Mouse (Mus musculus): Measurements from ENCODE around the gene Kif14. TPM values are rescaled to one million over a fixed set of nuclear protein-coding genes. Genes with fewer than 3 reads are reported as not detected.

Kif14 gene
- total RNA-seq (2012; rRNA removed) (6.5 and 9.5 TPM in 2 replicates), polyA plus RNA-seq (2012; ENCODE audit: insufficient read depth in 1 of 2, insufficient read length in 2 of 2, low read depth in 1 of 2, low replicate concordance in 2 of 2, missing spikeins in 1 of 2) (10 to 100 TPM in 1 of 2 experiments, not detected in 1; 15.8 TPM)

- Histone ChIP-seq H3K79me2 (ENCODE audit: control insufficient read depth, insufficient read depth, low read length, poor library complexity) (peaks cover 23% of the 10 kb centered on the region), H3K9me3 (replicated peaks; ENCODE audit: insufficient read depth, low read length) (no peaks in the 10 kb centered on the region), H3K4me3 (ENCODE audit: control insufficient read depth in 1 of 2, insufficient read depth in 1 of 2, low read depth in 2 of 2, low read length in 2 of 2) (peak within 1 kb of the TSS; percentile 79 to 98), H3K27me3 (ENCODE audit: control insufficient read depth in 1 of 2, insufficient read depth in 2 of 2, low read length in 2 of 2) (no peaks in the 10 kb centered on the region), H3K36me3 (ENCODE audit: control insufficient read depth in 1 of 2, insufficient read depth in 2 of 2, low read length in 2 of 2) (peaks cover 7 to 13% of the 10 kb centered on the region in 2 experiments), H3K9ac (ENCODE audit: control insufficient read depth, low read depth, low read length, poor library complexity, severe bottlenecking) (peak within 1 kb of the TSS; percentile 97), H3K27ac (ENCODE audit: control insufficient read depth, low read depth, low read length) (peak within 1 kb of the TSS; percentile 62), H3K4me1 (ENCODE audit: control insufficient read depth in 1 of 2, insufficient read depth in 2 of 2, low read length in 2 of 2) (peaks cover 4 to 11% of the 10 kb centered on the region in 2 experiments)
- DNase-seq (ENCODE audit: low read depth, low spot score): peak; percentile 98
- TF ChIP-seq CHD2 (IDR thresholded peaks at IDR 0.05; ENCODE audit: low read length) (peak; percentile 82), ELF1 (IDR thresholded peaks at IDR 0.05; ENCODE audit: low read depth, low read length) (peak; percentile 93), MYB (IDR thresholded peaks at IDR 0.05; ENCODE audit: low read depth, low read length) (no peak), SIN3A (IDR thresholded peaks at IDR 0.05; ENCODE audit: low read length) (peak; percentile 68), USF1 (IDR thresholded peaks at IDR 0.05; ENCODE audit: low read depth, low read length) (no peak), MEF2A (IDR thresholded peaks at IDR 0.05; ENCODE audit: extremely low read depth, insufficient replicate concordance, low read depth, low read length, poor library complexity, severe bottlenecking) (no peak), SMC3 (IDR thresholded peaks at IDR 0.05; ENCODE audit: low read depth, low read length) (no peak), TBP (IDR thresholded peaks at IDR 0.05; ENCODE audit: low read depth, low read length) (peak; percentile 65; the same call in 1 of the 2 replicates), E2F4 (IDR thresholded peaks at IDR 0.05; ENCODE audit: borderline replicate concordance, low read depth, low read length) (peak; percentile 81; the same call in 1 of the 2 replicates), NELFE (IDR thresholded peaks at IDR 0.05; ENCODE audit: low read depth, low read length) (peak; percentile 63), CTCF (IDR thresholded peaks at IDR 0.05 in 2 of 3, conservative IDR thresholded peaks at IDR 0.05 in 1 of 3; ENCODE audit: control insufficient read depth in 1 of 3, insufficient read depth in 1 of 3, low read depth in 2 of 3, low read length in 3 of 3, poor library complexity in 1 of 3, severe bottlenecking in 1 of 3) (no peak), HCFC1 (IDR thresholded peaks at IDR 0.05; ENCODE audit: low read depth, low read length) (peak; percentile 79), RCOR1 (IDR thresholded peaks at IDR 0.05; ENCODE audit: low read depth, low read length) (no peak), POLR2A (IDR thresholded peaks at IDR 0.05; ENCODE audit: control insufficient read depth in 1 of 2, insufficient read depth in 1 of 2, low read depth in 1 of 2, low read length in 2 of 2, poor library complexity in 1 of 2) (peak; percentile 60 to 87), RAD21 (IDR thresholded peaks at IDR 0.05; ENCODE audit: low read depth, low read length) (no peak), GABPA (IDR thresholded peaks at IDR 0.05; ENCODE audit: low read depth, low read length) (no peak), ZMIZ1 (IDR thresholded peaks at IDR 0.05; ENCODE audit: low read depth, low read length) (no peak), MAX (IDR thresholded peaks at IDR 0.05; ENCODE audit: low read length) (peak; percentile 64; the same call in 1 of the 2 replicates), MAZ (IDR thresholded peaks at IDR 0.05; ENCODE audit: low read depth, low read length) (peak; percentile 67; the same call in 1 of the 2 replicates), EP300 (IDR thresholded peaks at IDR 0.05; ENCODE audit: low read depth in 1 of 2, low read length in 2 of 2) (no peak), GATA1 (IDR thresholded peaks at IDR 0.05; ENCODE audit: low read depth, low read length) (no peak)
Measured at GRCm38 (mm10) chr1:136466143-136466811, at the start of gene Kif14. TSS of gene Kif14 (plus strand) at chr1:136466343.
